Mouse (Mus musculus) thymus, adult 2 months (tissue): ENCODE results near the gene Fkbp9. TPM values are rescaled to one million over a fixed set of nuclear protein-coding genes. Genes with fewer than 3 reads are reported as not detected.
A peak's percentile ranks its signal among the peaks of the same experiment; 100 is the strongest.

Source experiments
- DNase-seq: peaks from one replicate; pipeline ENCODE4 v3.0.0; 2021
- H3K27ac ChIP-seq: fragments of 200-500 bp; 2 replicates; pipeline ENCODE4 v1.5.1; 2012; ENCODE audit warnings: low read length, control low read depth; ENCODE audit not compliant: control insufficient read depth, insufficient read depth
- H3K27me3 ChIP-seq: fragments of 200-500 bp; 2 replicates; pipeline ENCODE4 v1.6.1; 2012; ENCODE audit warnings: mild to moderate bottlenecking, low read length, moderate library complexity, mixed read lengths; ENCODE audit not compliant: control insufficient read depth, insufficient read depth
- H3K36me3 ChIP-seq: fragments of 200-500 bp; 2 replicates; pipeline ENCODE4 v1.6.1; 2012; ENCODE audit warnings: mild to moderate bottlenecking, low read length, moderate library complexity; ENCODE audit not compliant: control insufficient read depth, insufficient read depth
- H3K4me1 ChIP-seq: fragments of 200-500 bp; replicated peaks from 2 replicates; pipeline ENCODE4 v1.6.1; 2012; ENCODE audit warnings: low read length; ENCODE audit not compliant: control insufficient read depth, insufficient read depth
- H3K4me3 ChIP-seq: fragments of 200-500 bp; 2 replicates; pipeline ENCODE4 v1.5.1; 2012; ENCODE audit warnings: mild to moderate bottlenecking, low read length, control low read depth, moderate library complexity; ENCODE audit not compliant: control insufficient read depth, insufficient read depth
- CTCF ChIP-seq: fragments of 200-500 bp; IDR thresholded peaks from 2 replicates; pipeline ENCODE4 v1.5.1; 2012; ENCODE audit warnings: mild to moderate bottlenecking, control low read depth, low read length, moderate library complexity, borderline replicate concordance; ENCODE audit not compliant: control insufficient read depth, poor library complexity, insufficient read depth; ENCODE audit errors: extremely low read depth
- POLR2A ChIP-seq: fragments of 200-500 bp; IDR thresholded peaks from 2 replicates; pipeline ENCODE4 v1.6.1; 2012; ENCODE audit warnings: mild to moderate bottlenecking, low read length, control low read depth, moderate library complexity; ENCODE audit not compliant: control insufficient read depth, poor library complexity, insufficient read depth; ENCODE audit errors: extremely low read depth
- WGBS: fragments of 180-500 bp; shearing (Covaris S2); methylation state at CpG from one replicate; pipeline ENCODE4 v1.1.7; 2018; 5-methylcytosine and 5-hydroxymethylcytosine counted together
- polyA plus RNA-seq: library from polyadenylated mRNA; depleted of rRNA; stranded (reverse); fragments of >200 nt; gene quantifications from 2 replicates; pipeline ENCODE4 v1.2.3, GENCODE M21; 2012; rRNA removed

The Fkbp9 gene
- 7.4 and 11.1 TPM in 2 replicates for polyA plus RNA-seq

GRCm38 (mm10) chr6:56831697-56832406, at the start of gene Fkbp9:
TSS of gene Fkbp9 (plus strand) at chr6:56832059.
- H3K4me1 ChIP-seq: no peaks in the 10 kb centered on the region
- DNase-seq: peak; percentile 2

GRCm38 (mm10) chr6:56783561-56784272, 48.1 kb upstream of the Fkbp9 start:
- WGBS: 87% methylated on average over 4 of the region's 4 CpGs
- Histone ChIP-seq H3K4me1 (peaks cover 4% of the 10 kb centered on the region), H3K4me3 (no peak overlapping the region), H3K27me3 (no peaks in the 10 kb centered on the region), H3K27ac (no peak overlapping the region), H3K36me3 (peaks cover 35% of the 10 kb centered on the region)
- DNase-seq: no peak
- no peak for TF ChIP-seq POLR2A
- no peak for TF ChIP-seq CTCF

More at GRCm38 (mm10) chr6:56831697-56832406, at the start of gene Fkbp9:
- peaks cover 7% of the 10 kb centered on the region; the same call in 1 of the 2 replicates for H3K27me3 ChIP-seq
- H3K4me3 ChIP-seq: peak within 1 kb of the TSS; percentile 11; the same call in 1 of the 2 replicates
- H3K36me3 ChIP-seq: no peaks in the 10 kb centered on the region
- TF ChIP-seq CTCF (no peak), POLR2A (no peak)
- H3K27ac ChIP-seq: no peak within 1 kb of the TSS
- WGBS: 4% methylated on average over 58 of the region's 58 CpGs

GRCm38 (mm10) chr6:56785068-56785467, 46.8 kb upstream of the Fkbp9 start:
- Histone ChIP-seq H3K36me3 (peaks cover 29% of the 10 kb centered on the region), H3K4me3 (no peak overlapping the region), H3K27me3 (no peaks in the 10 kb centered on the region), H3K4me1 (peaks cover 4% of the 10 kb centered on the region), H3K27ac (no peak overlapping the region)
- no peak for DNase-seq
- TF ChIP-seq POLR2A (no peak), CTCF (no peak)
- 89% methylated on average over 5 of the region's 5 CpGs for WGBS

GRCm38 (mm10) chr6:56787668-56788067, 44.2 kb upstream of the Fkbp9 start:
- TF ChIP-seq CTCF: no peak
- no peak for TF ChIP-seq POLR2A
- Histone ChIP-seq H3K27ac (no peak overlapping the region), H3K36me3 (peaks cover 17% of the 10 kb centered on the region), H3K27me3 (no peaks in the 10 kb centered on the region), H3K4me1 (peaks cover 4% of the 10 kb centered on the region), H3K4me3 (no peak overlapping the region)
- 77% methylated on average over 2 of the region's 2 CpGs for WGBS
- no peak for DNase-seq

GRCm38 (mm10) chr6:56789336-56789735, 42.5 kb upstream of the Fkbp9 start:
- 84% methylated on average over 3 of the region's 3 CpGs for WGBS
- Histone ChIP-seq H3K4me1 (peaks cover 4% of the 10 kb centered on the region), H3K27ac (no peak overlapping the region), H3K36me3 (peaks cover 13% of the 10 kb centered on the region; the same call in 1 of the 2 replicates), H3K27me3 (no peaks in the 10 kb centered on the region), H3K4me3 (no peak overlapping the region)
- DNase-seq: no peak
- TF ChIP-seq POLR2A: no peak
- no peak for TF ChIP-seq CTCF

- H3K4me3 ChIP-seq: no peak overlapping the region
- WGBS: 88% methylated on average over 5 of the region's 5 CpGs
- TF ChIP-seq POLR2A (no peak), CTCF (no peak)
- H3K27ac ChIP-seq: no peak overlapping the region
- H3K4me1 ChIP-seq: peaks cover 6% of the 10 kb centered on the region
- H3K27me3 ChIP-seq: no peaks in the 10 kb centered on the region
- no peaks in the 10 kb centered on the region for H3K36me3 ChIP-seq
- DNase-seq: no peak
These were observed 37.0 kb upstream of the Fkbp9 start for GRCm38 (mm10) chr6:56794834-56795233.
